Mouse (Mus musculus) kidney, adult 2 months (tissue): Measurements from ENCODE around the gene E4f1. TPM values are rescaled to one million over a fixed set of nuclear protein-coding genes. Genes with fewer than 3 reads are reported as not detected.
A peak's percentile ranks its signal among the peaks of the same experiment; 100 is the strongest.

ENCODE experiments used
- DNase-seq: peaks from one replicate; pipeline ENCODE4 v3.0.0; 2021
- H3K27ac ChIP-seq: fragments of 200-500 bp; 2 replicates; pipeline ENCODE4 v1.5.1; 2012; ENCODE audit warnings: low read depth, low read length, control low read depth, inconsistent platforms; ENCODE audit not compliant: insufficient read depth
- H3K27me3 ChIP-seq: fragments of 200-500 bp; replicated peaks from 2 replicates; pipeline ENCODE4 v1.6.1; 2012; ENCODE audit warnings: mild to moderate bottlenecking, moderate library complexity, low read length, inconsistent platforms; ENCODE audit not compliant: control insufficient read depth, insufficient read depth
- H3K36me3 ChIP-seq: fragments of 200-500 bp; 2 replicates; pipeline ENCODE4 v1.6.1; 2012; ENCODE audit warnings: mild to moderate bottlenecking, moderate library complexity, low read length, inconsistent platforms; ENCODE audit not compliant: control insufficient read depth, insufficient read depth
- H3K4me1 ChIP-seq: fragments of 200-500 bp; 2 replicates; pipeline ENCODE4 v1.6.1; 2011; ENCODE audit warnings: low read length; ENCODE audit not compliant: control insufficient read depth, insufficient read depth
- H3K4me3 ChIP-seq: fragments of 200-500 bp; 2 replicates; pipeline ENCODE4 v1.5.1; 2011; ENCODE audit warnings: mild to moderate bottlenecking, low read depth, low read length, control low read depth; ENCODE audit not compliant: insufficient read depth
- CTCF ChIP-seq: fragments of 200-500 bp; conservative IDR thresholded peaks from 2 replicates; pipeline ENCODE4 v1.5.1; 2011; ENCODE audit warnings: low read depth, mild to moderate bottlenecking, control low read depth, low read length, moderate library complexity, mixed read lengths; ENCODE audit not compliant: insufficient read depth, insufficient read length
- POLR2A ChIP-seq: fragments of 200-500 bp; IDR thresholded peaks from one replicate; pipeline ENCODE4 v1.6.1; 2011; ENCODE audit warnings: low read depth, low read length, control low read depth
- WGBS: fragments of 180-500 bp; shearing (Covaris S2); methylation state at CpG from one replicate; pipeline ENCODE4 v1.1.7; 2018; 5-methylcytosine and 5-hydroxymethylcytosine counted together
- polyA plus RNA-seq: library from polyadenylated mRNA; depleted of rRNA; stranded (reverse); fragments of >200 nt; gene quantifications from 2 replicates; pipeline ENCODE4 v1.2.3, GENCODE M21; 2012

The E4f1 gene
- polyA plus RNA-seq, 1 experiment = 63.7 TPM

DNA sequence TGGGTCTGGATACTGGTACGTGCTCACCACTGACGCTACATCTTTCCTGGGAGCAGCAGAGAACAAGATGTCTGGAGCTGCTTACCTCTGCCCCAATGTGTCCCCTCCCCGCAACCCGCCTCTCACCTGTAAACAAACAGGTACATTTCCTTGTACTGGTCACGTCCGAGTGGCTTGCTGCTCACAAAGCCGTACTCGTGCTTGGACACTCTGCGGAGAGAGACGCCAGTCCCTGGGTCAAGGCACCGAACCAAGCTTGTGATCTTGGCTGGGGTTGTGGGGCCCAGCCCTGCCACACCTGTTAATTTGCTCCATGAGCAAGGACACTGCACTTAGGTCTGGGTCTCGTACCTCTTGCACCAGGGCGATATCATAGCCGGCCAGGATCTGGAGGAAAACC, 28.0 kb downstream of the E4f1 start:
- peak; percentile 28 for DNase-seq
- no peak overlapping the region for H3K27ac ChIP-seq
- no peaks in the 10 kb centered on the region for H3K27me3 ChIP-seq
- WGBS = 59% methylated on average over 14 of the region's 14 CpGs
- H3K4me1 ChIP-seq = no peaks in the 10 kb centered on the region
- no peaks in the 10 kb centered on the region for H3K36me3 ChIP-seq
- no peak overlapping the region for H3K4me3 ChIP-seq
- TF ChIP-seq POLR2A (no peak), CTCF (no peak)

DNA sequence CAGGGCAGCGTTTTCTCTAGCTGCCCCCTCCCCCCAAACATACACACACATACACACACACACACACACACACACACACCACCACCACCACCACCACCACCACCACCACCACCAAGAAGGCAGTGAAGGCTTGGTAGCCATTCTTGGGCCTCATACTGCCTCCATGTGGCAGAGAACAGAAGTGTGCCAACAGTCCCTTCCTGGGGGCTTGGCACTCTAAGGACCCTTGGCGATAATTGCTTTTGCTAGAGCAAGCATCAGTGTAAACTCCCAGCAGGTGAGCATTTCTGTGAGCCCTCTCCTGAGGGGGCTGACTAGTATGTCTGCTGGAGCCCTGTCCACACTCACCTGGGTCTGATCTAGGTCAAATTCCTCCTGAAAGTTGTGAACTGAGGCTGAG, 29.0 kb downstream of the E4f1 start:
- DNase-seq = no peak
- no peak overlapping the region for H3K4me3 ChIP-seq
- H3K4me1 ChIP-seq = no peaks in the 10 kb centered on the region
- no peaks in the 10 kb centered on the region for H3K27me3 ChIP-seq
- WGBS = 57% methylated on average over 2 of the region's 2 CpGs
- TF ChIP-seq CTCF (peak; percentile 41), POLR2A (no peak)
- H3K36me3 ChIP-seq = no peaks in the 10 kb centered on the region
- H3K27ac ChIP-seq = no peak overlapping the region

DNA sequence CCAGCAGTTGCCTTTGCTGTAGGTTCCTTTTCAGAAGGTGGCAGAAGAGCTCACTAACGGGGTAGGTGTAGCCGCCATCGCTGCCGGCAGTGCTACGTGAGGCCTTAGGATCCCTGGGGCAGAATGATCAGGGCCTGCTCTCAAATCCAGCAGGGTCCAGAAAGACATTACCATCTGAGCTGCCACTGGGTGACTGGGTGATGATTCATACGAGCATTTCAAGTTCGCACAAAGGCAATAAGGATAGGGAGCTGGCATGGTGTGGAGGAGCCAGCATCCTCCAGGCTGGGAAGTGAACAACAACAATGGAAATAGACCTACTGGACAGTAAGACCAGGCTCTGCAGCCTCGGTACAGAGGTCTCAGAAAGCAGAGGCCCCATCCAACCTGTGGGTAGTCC, 29.7 kb downstream of the E4f1 start:
- WGBS = 89% methylated on average over 8 of the region's 8 CpGs
- Histone ChIP-seq H3K4me1 (no peaks in the 10 kb centered on the region), H3K36me3 (no peaks in the 10 kb centered on the region), H3K27ac (no peak overlapping the region), H3K4me3 (no peak overlapping the region), H3K27me3 (no peaks in the 10 kb centered on the region)
- DNase-seq = no peak
- TF ChIP-seq POLR2A (no peak), CTCF (no peak)

DNA sequence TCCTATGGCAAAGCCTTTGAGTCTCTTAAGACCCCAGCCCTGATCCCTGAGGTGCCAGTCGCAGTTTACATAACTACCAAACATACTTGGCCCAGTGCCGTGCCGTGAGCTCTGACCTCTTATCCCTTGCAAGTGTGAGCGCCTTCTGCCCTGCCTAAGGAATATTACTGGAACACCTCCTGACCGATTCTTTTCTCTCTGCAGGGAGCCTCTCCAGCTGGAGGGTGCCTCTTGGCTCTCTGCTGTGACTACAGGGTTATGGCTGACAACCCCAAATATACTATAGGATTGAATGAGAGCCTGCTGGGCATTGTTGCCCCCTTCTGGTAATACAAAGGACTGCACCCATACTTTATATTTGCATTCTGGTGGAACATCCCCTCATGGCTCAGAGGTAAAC, 33.1 kb downstream of the E4f1 start:
- H3K4me3 ChIP-seq = no peak overlapping the region
- H3K4me1 ChIP-seq = no peaks in the 10 kb centered on the region
- DNase-seq = peak; percentile 62
- WGBS = 59% methylated on average over 5 of the region's 5 CpGs
- no peaks in the 10 kb centered on the region for H3K27me3 ChIP-seq
- H3K27ac ChIP-seq = no peak overlapping the region
- H3K36me3 ChIP-seq = no peaks in the 10 kb centered on the region
- TF ChIP-seq CTCF (peak; percentile 34), POLR2A (no peak)

DNA sequence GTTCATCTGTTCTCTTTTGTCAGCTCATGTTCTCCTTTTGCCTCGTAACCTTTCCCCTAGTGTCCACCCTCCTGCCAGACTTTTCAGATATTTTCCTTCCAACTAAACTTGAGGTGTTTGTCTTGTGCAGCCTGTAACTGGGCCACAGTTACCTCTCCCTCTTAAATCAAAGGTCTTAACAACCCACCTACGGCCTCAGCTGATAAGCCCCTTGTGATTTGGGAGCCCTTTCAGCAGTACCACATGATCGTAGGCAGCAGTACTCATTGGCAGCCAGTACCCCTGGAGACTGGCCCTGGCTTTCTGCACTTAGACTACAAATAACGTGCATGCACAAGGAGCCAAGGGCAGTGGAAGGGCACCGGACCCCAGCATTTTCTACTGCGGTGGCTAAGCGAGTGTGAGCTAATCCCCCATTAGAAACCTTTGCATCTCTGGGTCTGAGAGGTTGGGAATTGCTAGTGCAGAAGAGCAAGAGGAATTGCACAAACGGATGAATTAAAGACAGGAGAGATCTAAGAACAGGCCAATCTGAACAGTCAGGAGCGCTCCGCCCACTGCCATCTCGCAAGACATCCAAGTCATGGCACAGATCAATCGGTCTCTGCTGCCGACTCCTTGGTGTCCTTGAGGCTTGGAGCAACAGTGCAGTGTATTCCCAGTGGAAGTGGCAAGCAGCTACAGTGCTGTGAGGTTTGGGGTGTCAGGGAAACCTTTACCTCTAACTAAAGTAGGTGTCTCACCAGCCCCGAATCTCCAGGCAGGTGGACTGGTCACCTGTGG, 40.7 kb downstream of the E4f1 start:
- no peaks in the 10 kb centered on the region for H3K27me3 ChIP-seq
- H3K4me3 ChIP-seq = no peak overlapping the region
- H3K36me3 ChIP-seq = no peaks in the 10 kb centered on the region
- no peak for TF ChIP-seq POLR2A
- no peak for TF ChIP-seq CTCF
- WGBS = 63% methylated on average over 14 of the region's 14 CpGs
- H3K4me1 ChIP-seq = peaks cover 13% of the 10 kb centered on the region; the same call in 1 of the 2 replicates
- peak; percentile 75 for DNase-seq
- peak overlapping the region; percentile 68 for H3K27ac ChIP-seq

DNA sequence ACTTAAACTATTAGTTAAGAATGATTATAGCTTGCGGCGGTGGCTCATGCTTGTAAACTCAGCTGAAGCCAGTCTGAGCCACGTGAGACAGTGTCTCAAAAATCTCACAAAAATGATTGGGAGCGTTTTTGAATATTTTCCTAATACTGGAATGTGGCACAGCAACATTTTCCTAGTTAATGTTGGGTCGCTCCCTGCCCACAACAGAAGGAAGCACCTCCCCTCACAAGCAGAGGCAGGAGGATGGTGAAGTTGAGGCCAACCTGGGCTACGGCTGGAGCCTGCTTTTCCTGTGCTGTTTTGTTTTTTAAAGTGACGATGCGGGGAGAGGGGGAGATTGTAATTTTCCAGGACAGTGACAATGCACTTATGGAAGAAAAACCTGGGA, 42.9 kb downstream of the E4f1 start:
- Histone ChIP-seq H3K4me3 (peak overlapping the region; percentile 79), H3K27ac (peak overlapping the region; percentile 93)

DNA sequence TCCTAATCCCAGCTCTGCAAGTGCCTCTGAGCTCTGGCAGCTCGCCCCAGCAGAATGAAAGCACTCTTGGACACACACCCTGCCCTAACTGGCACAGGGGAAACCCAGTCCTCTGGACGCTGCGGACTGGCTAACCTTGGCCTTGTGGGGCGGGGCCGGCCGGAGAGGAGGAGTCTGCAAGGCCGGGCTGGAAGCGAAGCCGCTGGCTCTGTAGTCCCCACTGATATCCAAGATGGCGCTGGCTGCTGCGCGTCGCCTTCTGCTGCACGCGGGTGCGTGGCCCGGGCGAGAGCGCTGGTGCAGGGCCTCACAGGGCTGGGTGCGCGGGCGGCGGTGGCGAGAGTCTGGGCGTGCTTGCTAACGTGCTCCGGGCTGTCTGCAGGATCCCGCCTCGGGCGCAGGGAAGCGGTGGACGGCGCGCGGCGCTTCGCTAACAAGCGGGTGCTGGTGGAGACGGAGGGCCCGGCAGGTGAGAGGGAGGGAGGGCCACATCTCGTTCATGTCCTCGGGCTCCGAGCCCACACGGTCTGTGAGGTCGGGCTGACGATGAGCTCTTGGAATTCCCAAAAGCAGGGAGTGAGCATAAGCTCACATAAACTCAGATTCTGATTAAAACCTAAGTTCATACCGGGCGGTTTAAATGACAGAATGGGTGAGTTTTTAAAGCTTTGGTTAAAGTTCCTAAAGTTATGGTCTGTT, 43.5 kb downstream of the E4f1 start, which contains the start of gene Eci1:
Eci1 (plus strand) TSS at position 171 of the 699 bp plus-strand sequence.
- Histone ChIP-seq H3K27me3 (no peaks in the 10 kb centered on the region), H3K4me1 (peaks cover 13% of the 10 kb centered on the region; the same call in 1 of the 2 replicates), H3K36me3 (no peaks in the 10 kb centered on the region; the same call in 1 of the 2 replicates), H3K27ac (peak within 1 kb of the TSS; percentile 93), H3K4me3 (peak within 1 kb of the TSS; percentile 79)
- DNase-seq = peak; percentile 99
- peak; percentile 93 for TF ChIP-seq POLR2A
- no peak for TF ChIP-seq CTCF
- WGBS = under 1% methylated on average over 48 of the region's 48 CpGs

More for the DNA sequence above, 42.9 kb downstream of the E4f1 start:
- TF ChIP-seq CTCF (no peak), POLR2A (no peak)
- H3K4me1 ChIP-seq = peaks cover 13% of the 10 kb centered on the region; the same call in 1 of the 2 replicates
- peak; percentile 47 for DNase-seq
- no peaks in the 10 kb centered on the region; the same call in 1 of the 2 replicates for H3K36me3 ChIP-seq
- H3K27me3 ChIP-seq = no peaks in the 10 kb centered on the region
- 2% methylated on average over 8 of the region's 8 CpGs for WGBS
